35 mouse cellular contexts compared by ENCODE assay signal in genomic region chr4:104186311-104186710, GRCm38 (mm10).
"Had no signal": no experiment of that assay in that cellular context is flagged by ENCODE, and none has a peak within 500 bp of the region (broad histone marks: within the 10 kb centered on the region; RNA-seq: fewer than 3 reads in every experiment).

No protein-coding gene starts in this region.

- DNase-seq: heart, postnatal 10 days; heart, postnatal 14 days; heart, postnatal 36 days; heart, postnatal 4 days; kidney, adult 11 months; kidney, adult 18-20 months; kidney, adult 2 months; kidney, adult 8-10 months; kidney, adult 9 months; kidney, postnatal 10 days; kidney, postnatal 14 days; kidney, postnatal 25 days; kidney, postnatal 36 days; kidney, postnatal 4 days; layer of hippocampus, adult 9-11 months; layer of hippocampus, postnatal 36 days had no signal

- H3K27ac ChIP-seq: heart, embryonic 13.5 days; heart, embryonic 15.5 days; hindbrain, embryonic 10.5 days; hindbrain, embryonic 12.5 days; hindbrain, embryonic 13.5 days; hindbrain, embryonic 14.5 days; hindbrain, embryonic 15.5 days; hindbrain, postnatal 0 days; intestine, embryonic 15.5 days; kidney, embryonic 15.5 days; kidney, postnatal 0 days; layer of hippocampus, adult 2 months; left cerebral cortex, adult 2 months had no signal

- H3K4me2 ChIP-seq: heart, embryonic 11.5 days; heart, embryonic 12.5 days; heart, embryonic 13.5 days; heart, embryonic 15.5 days; hindbrain, embryonic 12.5 days; hindbrain, embryonic 13.5 days; hindbrain, embryonic 14.5 days; hindbrain, embryonic 15.5 days; intestine, embryonic 15.5 days; kidney, embryonic 15.5 days had no signal

- H3K9me3 ChIP-seq: heart, embryonic 12.5 days; heart, embryonic 13.5 days; heart, embryonic 15.5 days; hindbrain, embryonic 10.5 days; hindbrain, embryonic 12.5 days; hindbrain, embryonic 13.5 days; hindbrain, embryonic 15.5 days; intestine, embryonic 15.5 days; kidney, embryonic 15.5 days had no signal

- H3K9ac ChIP-seq: heart, embryonic 12.5 days; heart, embryonic 13.5 days; heart, embryonic 15.5 days; hindbrain, embryonic 12.5 days; hindbrain, embryonic 13.5 days; hindbrain, embryonic 14.5 days; hindbrain, embryonic 15.5 days; intestine, embryonic 15.5 days; kidney, embryonic 15.5 days had no signal

- H3K4me3 ChIP-seq: heart, embryonic 12.5 days; heart, embryonic 13.5 days; heart, embryonic 15.5 days; hindbrain, embryonic 10.5 days; hindbrain, embryonic 12.5 days; hindbrain, embryonic 13.5 days; hindbrain, embryonic 15.5 days; intestine, embryonic 15.5 days; kidney, embryonic 15.5 days; layer of hippocampus, adult 2 months; left cerebral cortex, adult 2 months had no signal

- H3K4me1 ChIP-seq: heart, embryonic 15.5 days; hindbrain, embryonic 10.5 days; hindbrain, embryonic 12.5 days; hindbrain, embryonic 13.5 days; hindbrain, embryonic 15.5 days; intestine, embryonic 15.5 days; kidney, embryonic 15.5 days had no signal

- H3K27me3 ChIP-seq: heart, embryonic 12.5 days; heart, embryonic 13.5 days; heart, embryonic 15.5 days; hindbrain, embryonic 12.5 days; hindbrain, embryonic 13.5 days; hindbrain, embryonic 15.5 days; intestine, embryonic 15.5 days; kidney, embryonic 15.5 days had no signal

- ATAC-seq: hindbrain, embryonic 16.5 days; hindbrain, postnatal 0 days; inflammation-experienced regulatory T-cells, adult 6 months; intestine, embryonic 15.5 days; intestine, embryonic 16.5 days; intestine, postnatal 0 days had no signal

- H3K36me3 ChIP-seq: heart, embryonic 12.5 days; heart, embryonic 13.5 days; heart, embryonic 15.5 days; hindbrain, embryonic 10.5 days; hindbrain, embryonic 12.5 days; hindbrain, embryonic 13.5 days; hindbrain, embryonic 15.5 days; intestine, embryonic 15.5 days; kidney, embryonic 15.5 days had no signal
